Mouse (Mus musculus) liver, embryonic 16.5 days (tissue): ENCODE data around the gene Trp53rka. TPM values are rescaled to one million over a fixed set of nuclear protein-coding genes. Genes with fewer than 3 reads are reported as not detected.

ENCODE experiments used
- ATAC-seq: fragments of 200-750 bp; cut with Nextera tagmentation; 2 replicates; pipeline ENCODE4 v1.8.0; 2017; ENCODE audit warnings: low read depth, mild to moderate bottlenecking, moderate number of reproducible peaks, moderate library complexity
- H3K27ac ChIP-seq: fragments of 300-500 bp; sonication (generic); 2 replicates; pipeline ENCODE4 v1.5.1; 2014; ENCODE audit warnings: mild to moderate bottlenecking, low read length
- H3K27me3 ChIP-seq: fragments of 300-500 bp; sonication (generic); 2 replicates; pipeline ENCODE4 v1.6.1; 2014; ENCODE audit warnings: low read depth, low read length, mixed read lengths; ENCODE audit not compliant: control insufficient read depth, insufficient read depth
- H3K36me3 ChIP-seq: fragments of 300-500 bp; sonication (generic); 2 replicates; pipeline ENCODE4 v1.6.1; 2014; ENCODE audit warnings: mild to moderate bottlenecking; ENCODE audit not compliant: control insufficient read depth, insufficient read depth
- H3K4me1 ChIP-seq: fragments of 300-500 bp; sonication (generic); 2 replicates; pipeline ENCODE4 v1.6.1; 2014; ENCODE audit warnings: low read depth, low read length, mixed read lengths; ENCODE audit not compliant: control insufficient read depth
- H3K4me2 ChIP-seq: fragments of 300-500 bp; sonication (generic); 2 replicates; pipeline ENCODE4 v1.6.1; 2014; ENCODE audit warnings: low read depth, low read length, mixed read lengths
- H3K4me3 ChIP-seq: fragments of 300-500 bp; sonication (generic); 2 replicates; pipeline ENCODE4 v1.5.1; 2014; ENCODE audit warnings: low read depth, mild to moderate bottlenecking, low read length
- H3K9ac ChIP-seq: fragments of 300-500 bp; sonication (generic); 2 replicates; pipeline ENCODE4 v1.6.1; 2014; ENCODE audit warnings: low read depth, low read length
- H3K9me3 ChIP-seq: fragments of 300-500 bp; sonication (generic); replicated peaks from 2 replicates; pipeline ENCODE4 v1.6.1; 2016; ENCODE audit warnings: low read length; ENCODE audit not compliant: control insufficient read depth
- WGBS: fragments of 180-500 bp; shearing (Covaris S2); extraction: QIAGEN DNeasy Blood & Tissue Kit; methylation state at CpG from one replicate; pipeline ENCODE4 v1.1.7; 2014; ENCODE audit not compliant: insufficient replicate concordance; 5-methylcytosine and 5-hydroxymethylcytosine counted together
- polyA plus RNA-seq: library from polyadenylated mRNA; unstranded; fragments of >200 nt; fragmentation: Nextera tagmentation; extraction: Ambion mirVana; gene quantifications from 2 replicates; pipeline ENCODE4 v1.2.1, GENCODE M21; 2015

The Trp53rka gene
- polyA plus RNA-seq, 1 experiment from 2014 or later = 8.2 TPM

GRCm38 (mm10) chr2:165471943-165472342 lies 21.2 kb downstream of the Trp53rka start:
- 59% methylated on average over 11 of the region's 11 CpGs for WGBS
- Histone ChIP-seq H3K27me3 (no peaks in the 10 kb centered on the region), H3K9me3 (no peaks in the 10 kb centered on the region), H3K4me3 (peak overlapping the region; percentile 38), H3K36me3 (no peaks in the 10 kb centered on the region), H3K4me2 (peak overlapping the region; percentile 31), H3K9ac (no peak overlapping the region), H3K27ac (no peak overlapping the region), H3K4me1 (no peaks in the 10 kb centered on the region; the same call in 1 of the 2 replicates)
- peak; percentile 44 for ATAC-seq

- WGBS = 24% methylated on average over 5 of the region's 5 CpGs
- Histone ChIP-seq H3K4me2 (no peak overlapping the region), H3K4me1 (no peaks in the 10 kb centered on the region; the same call in 1 of the 2 replicates), H3K9me3 (no peaks in the 10 kb centered on the region), H3K36me3 (no peaks in the 10 kb centered on the region), H3K9ac (no peak overlapping the region), H3K27ac (no peak overlapping the region), H3K4me3 (no peak overlapping the region), H3K27me3 (no peaks in the 10 kb centered on the region)
- ATAC-seq = no peak
Observed at GRCm38 (mm10) chr2:165470167-165470566, 23.0 kb downstream of the Trp53rka start.

GRCm38 (mm10) chr2:165467824-165468452 lies 25.2 kb downstream of the Trp53rka start:
- no peaks in the 10 kb centered on the region for H3K36me3 ChIP-seq

GRCm38 (mm10) chr2:165459663-165460062 lies 33.5 kb downstream of the Trp53rka start:
- Histone ChIP-seq H3K27ac (no peak overlapping the region), H3K9me3 (no peaks in the 10 kb centered on the region), H3K4me3 (no peak overlapping the region), H3K4me1 (no peaks in the 10 kb centered on the region), H3K9ac (no peak overlapping the region), H3K36me3 (no peaks in the 10 kb centered on the region), H3K27me3 (no peaks in the 10 kb centered on the region), H3K4me2 (no peak overlapping the region)
- WGBS = 24% methylated on average over 7 of the region's 7 CpGs
- no peak for ATAC-seq

More at GRCm38 (mm10) chr2:165467824-165468452, 25.2 kb downstream of the Trp53rka start:
- WGBS = 49% methylated on average over 15 of the region's 15 CpGs
- H3K27ac ChIP-seq = peak overlapping the region; percentile 24; the same call in 1 of the 2 replicates
- no peak overlapping the region for H3K4me3 ChIP-seq
- no peaks in the 10 kb centered on the region for H3K27me3 ChIP-seq
- no peaks in the 10 kb centered on the region for H3K9me3 ChIP-seq
- peak; percentile 72 for ATAC-seq
- no peaks in the 10 kb centered on the region; the same call in 1 of the 2 replicates for H3K4me1 ChIP-seq
- H3K9ac ChIP-seq = no peak overlapping the region
- no peak overlapping the region for H3K4me2 ChIP-seq

GRCm38 (mm10) chr2:165458189-165458588 lies 34.9 kb downstream of the Trp53rka start:
- H3K4me3 ChIP-seq = no peak overlapping the region
- H3K4me1 ChIP-seq = peaks cover 3% of the 10 kb centered on the region
- H3K9me3 ChIP-seq = no peaks in the 10 kb centered on the region
- no peak overlapping the region for H3K9ac ChIP-seq
- no peak for ATAC-seq
- H3K27me3 ChIP-seq = no peaks in the 10 kb centered on the region
- H3K4me2 ChIP-seq = no peak overlapping the region
- H3K36me3 ChIP-seq = no peaks in the 10 kb centered on the region
- H3K27ac ChIP-seq = no peak overlapping the region
- WGBS = 51% methylated on average over 5 of the region's 5 CpGs

- no peak for ATAC-seq
- H3K4me2 ChIP-seq = no peak overlapping the region
- no peaks in the 10 kb centered on the region for H3K27me3 ChIP-seq
- WGBS = 30% methylated on average over 2 of the region's 2 CpGs
- no peak overlapping the region for H3K27ac ChIP-seq
- H3K9ac ChIP-seq = no peak overlapping the region
- no peak overlapping the region for H3K4me3 ChIP-seq
- H3K36me3 ChIP-seq = no peaks in the 10 kb centered on the region
- peaks cover 8% of the 10 kb centered on the region for H3K4me1 ChIP-seq
- no peaks in the 10 kb centered on the region for H3K9me3 ChIP-seq
Observed at GRCm38 (mm10) chr2:165456710-165457109, 36.4 kb downstream of the Trp53rka start.

- Histone ChIP-seq H3K36me3 (no peaks in the 10 kb centered on the region), H3K27ac (0 out of 2 replicates have a peak overlapping the region, but pooled peaks have one; percentile 7), H3K4me1 (peaks cover 8% of the 10 kb centered on the region), H3K4me2 (no peak overlapping the region), H3K9me3 (no peaks in the 10 kb centered on the region), H3K27me3 (no peaks in the 10 kb centered on the region), H3K9ac (no peak overlapping the region), H3K4me3 (no peak overlapping the region)
- 0 out of 2 replicates have a peak, but pooled peaks have one; percentile 27 for ATAC-seq
- WGBS = 45% methylated on average over 12 of the region's 12 CpGs
Observed at GRCm38 (mm10) chr2:165452730-165453693, 40.1 kb downstream of the Trp53rka start.

GRCm38 (mm10) chr2:165448475-165448874 lies 44.6 kb downstream of the Trp53rka start:
- H3K4me1 ChIP-seq = peaks cover 11% of the 10 kb centered on the region
- no peaks in the 10 kb centered on the region for H3K27me3 ChIP-seq
- no peak for ATAC-seq
- H3K36me3 ChIP-seq = no peaks in the 10 kb centered on the region
- H3K9me3 ChIP-seq = no peaks in the 10 kb centered on the region
- WGBS = 37% methylated on average over 9 of the region's 9 CpGs
- no peak overlapping the region for H3K4me3 ChIP-seq
- no peak overlapping the region for H3K4me2 ChIP-seq
- H3K9ac ChIP-seq = no peak overlapping the region
- H3K27ac ChIP-seq = no peak overlapping the region

GRCm38 (mm10) chr2:165444861-165445260 lies 48.3 kb downstream of the Trp53rka start:
- no peak overlapping the region for H3K9ac ChIP-seq
- no peaks in the 10 kb centered on the region for H3K36me3 ChIP-seq
- no peak for ATAC-seq
- H3K27me3 ChIP-seq = no peaks in the 10 kb centered on the region
- no peak overlapping the region for H3K4me2 ChIP-seq
- peaks cover 9% of the 10 kb centered on the region for H3K4me1 ChIP-seq
- H3K4me3 ChIP-seq = no peak overlapping the region
- H3K9me3 ChIP-seq = no peaks in the 10 kb centered on the region
- no peak overlapping the region for H3K27ac ChIP-seq
- 36% methylated on average over 3 of the region's 3 CpGs for WGBS
